Mouse (Mus musculus): ENCODE measurements around the gene Sox6. TPM values are rescaled to one million over a fixed set of nuclear protein-coding genes. Genes with fewer than 3 reads are reported as not detected.

Sox6 gene
- polyA plus RNA-seq, 1 experiment from 2014 or later: 20.9 TPM

GRCm38 (mm10) chr7:115543596-115543995 is 495.0 kb downstream of the Sox6 start:
- H3K9ac ChIP-seq (ENCODE audit: low read length): no peak overlapping the region
- no peak overlapping the region for H3K4me2 ChIP-seq (ENCODE audit: low read depth, low read length)
- ATAC-seq (ENCODE audit: low read depth): no peak
- H3K27ac ChIP-seq (ENCODE audit: low read length): no peak overlapping the region
- H3K27me3 ChIP-seq (ENCODE audit: control insufficient read depth, insufficient read depth, low read depth, low read length): no peaks in the 10 kb centered on the region
- no peaks in the 10 kb centered on the region for H3K36me3 ChIP-seq (ENCODE audit: control insufficient read depth, insufficient read depth, low read length)
- no peak overlapping the region for H3K4me3 ChIP-seq (ENCODE audit: low read length)
- WGBS: 65% methylated on average over 4 of the region's 4 CpGs
- H3K9me3 ChIP-seq (ENCODE audit: control insufficient read depth, low read length): no peaks in the 10 kb centered on the region
- H3K4me1 ChIP-seq (replicated peaks; ENCODE audit: control insufficient read depth, insufficient read depth, low read length): no peaks in the 10 kb centered on the region

GRCm38 (mm10) chr7:115540261-115540660 is 498.3 kb downstream of the Sox6 start:
- no peak overlapping the region for H3K4me2 ChIP-seq (ENCODE audit: low read depth, low read length)
- H3K27me3 ChIP-seq (ENCODE audit: control insufficient read depth, insufficient read depth, low read depth, low read length): no peaks in the 10 kb centered on the region
- ATAC-seq (ENCODE audit: low read depth): no peak
- no peaks in the 10 kb centered on the region for H3K4me1 ChIP-seq (replicated peaks; ENCODE audit: control insufficient read depth, insufficient read depth, low read length)
- 19% methylated on average over 2 of the region's 2 CpGs for WGBS
- H3K36me3 ChIP-seq (ENCODE audit: control insufficient read depth, insufficient read depth, low read length): no peaks in the 10 kb centered on the region
- H3K4me3 ChIP-seq (ENCODE audit: low read length): no peak overlapping the region
- no peak overlapping the region for H3K27ac ChIP-seq (ENCODE audit: low read length)
- no peaks in the 10 kb centered on the region for H3K9me3 ChIP-seq (ENCODE audit: control insufficient read depth, low read length)
- H3K9ac ChIP-seq (ENCODE audit: low read length): no peak overlapping the region

- no peaks in the 10 kb centered on the region for H3K9me3 ChIP-seq (ENCODE audit: control insufficient read depth, low read length)
- H3K27me3 ChIP-seq (ENCODE audit: control insufficient read depth, insufficient read depth, low read depth, low read length): no peaks in the 10 kb centered on the region
- H3K9ac ChIP-seq (ENCODE audit: low read length): no peak overlapping the region
- H3K4me1 ChIP-seq (replicated peaks; ENCODE audit: control insufficient read depth, insufficient read depth, low read length): no peaks in the 10 kb centered on the region
- no peak overlapping the region for H3K27ac ChIP-seq (ENCODE audit: low read length)
- no peak overlapping the region for H3K4me2 ChIP-seq (ENCODE audit: low read depth, low read length)
- H3K36me3 ChIP-seq (ENCODE audit: control insufficient read depth, insufficient read depth, low read length): no peaks in the 10 kb centered on the region
- ATAC-seq (ENCODE audit: low read depth): no peak
- WGBS: 68% methylated on average over 9 of the region's 9 CpGs
- no peak overlapping the region for H3K4me3 ChIP-seq (ENCODE audit: low read length)
Observed at GRCm38 (mm10) chr7:115539003-115539402, 499.6 kb downstream of the Sox6 start.

- no peak overlapping the region for H3K4me2 ChIP-seq (ENCODE audit: low read depth, low read length)
- 89% methylated on average over 3 of the region's 3 CpGs for WGBS
- ATAC-seq (ENCODE audit: low read depth): no peak
Observed at GRCm38 (mm10) chr7:115537636-115538035, 501.0 kb downstream of the Sox6 start.

GRCm38 (mm10) chr7:115536521-115536920 is 502.1 kb downstream of the Sox6 start:
- Histone ChIP-seq H3K4me1 (replicated peaks; ENCODE audit: control insufficient read depth, insufficient read depth, low read length) (no peaks in the 10 kb centered on the region), H3K9me3 (ENCODE audit: control insufficient read depth, low read length) (no peaks in the 10 kb centered on the region), H3K4me3 (ENCODE audit: low read length) (no peak overlapping the region), H3K27ac (ENCODE audit: low read length) (no peak overlapping the region), H3K27me3 (ENCODE audit: control insufficient read depth, insufficient read depth, low read depth, low read length) (no peaks in the 10 kb centered on the region), H3K36me3 (ENCODE audit: control insufficient read depth, insufficient read depth, low read length) (no peaks in the 10 kb centered on the region), H3K4me2 (ENCODE audit: low read depth, low read length) (no peak overlapping the region), H3K9ac (ENCODE audit: low read length) (no peak overlapping the region)
- 70% methylated on average over 3 of the region's 3 CpGs for WGBS
- no peak for ATAC-seq (ENCODE audit: low read depth)

More at GRCm38 (mm10) chr7:115537636-115538035, 501.0 kb downstream of the Sox6 start:
- Histone ChIP-seq H3K36me3 (ENCODE audit: control insufficient read depth, insufficient read depth, low read length) (no peaks in the 10 kb centered on the region), H3K4me1 (replicated peaks; ENCODE audit: control insufficient read depth, insufficient read depth, low read length) (no peaks in the 10 kb centered on the region), H3K27me3 (ENCODE audit: control insufficient read depth, insufficient read depth, low read depth, low read length) (no peaks in the 10 kb centered on the region), H3K9me3 (ENCODE audit: control insufficient read depth, low read length) (no peaks in the 10 kb centered on the region), H3K9ac (ENCODE audit: low read length) (no peak overlapping the region), H3K4me3 (ENCODE audit: low read length) (no peak overlapping the region), H3K27ac (ENCODE audit: low read length) (no peak overlapping the region)

GRCm38 (mm10) chr7:115531875-115532274 is 506.7 kb downstream of the Sox6 start:
- 31% methylated on average over 1 of the region's 1 CpGs for WGBS
- H3K9me3 ChIP-seq (ENCODE audit: control insufficient read depth, low read length): no peaks in the 10 kb centered on the region
- no peak for ATAC-seq (ENCODE audit: low read depth)
- H3K27me3 ChIP-seq (ENCODE audit: control insufficient read depth, insufficient read depth, low read depth, low read length): no peaks in the 10 kb centered on the region
- H3K4me1 ChIP-seq (replicated peaks; ENCODE audit: control insufficient read depth, insufficient read depth, low read length): no peaks in the 10 kb centered on the region
- H3K4me3 ChIP-seq (ENCODE audit: low read length): no peak overlapping the region
- H3K9ac ChIP-seq (ENCODE audit: low read length): no peak overlapping the region
- H3K4me2 ChIP-seq (ENCODE audit: low read depth, low read length): no peak overlapping the region
- no peak overlapping the region for H3K27ac ChIP-seq (ENCODE audit: low read length)
- no peaks in the 10 kb centered on the region for H3K36me3 ChIP-seq (ENCODE audit: control insufficient read depth, insufficient read depth, low read length)

GRCm38 (mm10) chr7:115531217-115531616 is 507.4 kb downstream of the Sox6 start:
- H3K36me3 ChIP-seq (ENCODE audit: control insufficient read depth, insufficient read depth, low read length): no peaks in the 10 kb centered on the region
- H3K4me3 ChIP-seq (ENCODE audit: low read length): no peak overlapping the region
- H3K9ac ChIP-seq (ENCODE audit: low read length): no peak overlapping the region
- H3K27me3 ChIP-seq (ENCODE audit: control insufficient read depth, insufficient read depth, low read depth, low read length): no peaks in the 10 kb centered on the region
- no peaks in the 10 kb centered on the region for H3K9me3 ChIP-seq (ENCODE audit: control insufficient read depth, low read length)
- H3K4me1 ChIP-seq (replicated peaks; ENCODE audit: control insufficient read depth, insufficient read depth, low read length): no peaks in the 10 kb centered on the region
- ATAC-seq (ENCODE audit: low read depth): no peak
- H3K4me2 ChIP-seq (ENCODE audit: low read depth, low read length): no peak overlapping the region
- no peak overlapping the region for H3K27ac ChIP-seq (ENCODE audit: low read length)
- WGBS: 62% methylated on average over 2 of the region's 2 CpGs

GRCm38 (mm10) chr7:115517701-115518100 is 520.9 kb downstream of the Sox6 start:
- Histone ChIP-seq H3K36me3 (ENCODE audit: control insufficient read depth, insufficient read depth, low read length) (no peaks in the 10 kb centered on the region), H3K27me3 (ENCODE audit: control insufficient read depth, insufficient read depth, low read depth, low read length) (no peaks in the 10 kb centered on the region), H3K27ac (ENCODE audit: low read length) (no peak overlapping the region), H3K9ac (ENCODE audit: low read length) (no peak overlapping the region), H3K4me2 (ENCODE audit: low read depth, low read length) (no peak overlapping the region), H3K4me3 (ENCODE audit: low read length) (no peak overlapping the region), H3K4me1 (replicated peaks; ENCODE audit: control insufficient read depth, insufficient read depth, low read length) (no peaks in the 10 kb centered on the region; the same call in 1 of the 2 replicates), H3K9me3 (ENCODE audit: control insufficient read depth, low read length) (no peaks in the 10 kb centered on the region)
- ATAC-seq (ENCODE audit: low read depth): 0 out of 2 replicates have a peak, but pooled peaks have one; percentile 36
- 72% methylated on average over 1 of the region's 1 CpGs for WGBS

GRCm38 (mm10) chr7:115513681-115514080 is 524.9 kb downstream of the Sox6 start:
- Histone ChIP-seq H3K27ac (ENCODE audit: low read length) (no peak overlapping the region), H3K9ac (ENCODE audit: low read length) (no peak overlapping the region), H3K27me3 (ENCODE audit: control insufficient read depth, insufficient read depth, low read depth, low read length) (no peaks in the 10 kb centered on the region), H3K4me2 (ENCODE audit: low read depth, low read length) (no peak overlapping the region), H3K4me1 (replicated peaks; ENCODE audit: control insufficient read depth, insufficient read depth, low read length) (no peaks in the 10 kb centered on the region; the same call in 1 of the 2 replicates), H3K4me3 (ENCODE audit: low read length) (no peak overlapping the region), H3K36me3 (ENCODE audit: control insufficient read depth, insufficient read depth, low read length) (no peaks in the 10 kb centered on the region), H3K9me3 (ENCODE audit: control insufficient read depth, low read length) (no peaks in the 10 kb centered on the region)
- ATAC-seq (ENCODE audit: low read depth): no peak
- WGBS: 92% methylated on average over 8 of the region's 8 CpGs

- no peak overlapping the region for H3K4me2 ChIP-seq (ENCODE audit: low read depth, low read length)
- no peaks in the 10 kb centered on the region for H3K4me1 ChIP-seq (replicated peaks; ENCODE audit: control insufficient read depth, insufficient read depth, low read length)
- 31% methylated on average over 10 of the region's 10 CpGs for WGBS
- H3K9ac ChIP-seq (ENCODE audit: low read length): no peak overlapping the region
- ATAC-seq (ENCODE audit: low read depth): no peak
- H3K9me3 ChIP-seq (ENCODE audit: control insufficient read depth, low read length): no peaks in the 10 kb centered on the region
- no peaks in the 10 kb centered on the region for H3K36me3 ChIP-seq (ENCODE audit: control insufficient read depth, insufficient read depth, low read length)
- no peak overlapping the region for H3K27ac ChIP-seq (ENCODE audit: low read length)
- H3K27me3 ChIP-seq (ENCODE audit: control insufficient read depth, insufficient read depth, low read depth, low read length): no peaks in the 10 kb centered on the region
- H3K4me3 ChIP-seq (ENCODE audit: low read length): no peak overlapping the region
Observed at GRCm38 (mm10) chr7:115511777-115512176, 526.8 kb downstream of the Sox6 start.
